Mouse (Mus musculus) heart, embryonic 14.5 days (tissue): ENCODE results near the gene Pygo2. TPM values are rescaled to one million over a fixed set of nuclear protein-coding genes. Genes with fewer than 3 reads are reported as not detected.

ENCODE experiments used
- ATAC-seq: fragments of 200-750 bp; cut with Nextera tagmentation; 2 replicates; pipeline ENCODE4 v1.8.0; 2017; ENCODE audit warnings: low read depth, moderate TSS enrichment; ENCODE audit not compliant: insufficient number of reproducible peaks, insufficient read depth, low FRiP score
- H3K27ac ChIP-seq, 2 experiments: fragments of 200-500 bp in 1 of 2; fragments of 300-500 bp in 1 of 2; sonication (generic) in 1 of 2; replicated peaks in 1 of 2; 2 replicates each; pipeline ENCODE4 v1.5.1; 2012 to 2014; ENCODE audit warnings: low read depth in 2 of 2, low read length in 2 of 2, control low read depth in 1 of 2, mild to moderate bottlenecking in 1 of 2, mixed read lengths in 1 of 2; ENCODE audit not compliant: control insufficient read depth in 1 of 2, insufficient read depth in 1 of 2
- H3K27me3 ChIP-seq: fragments of 300-500 bp; sonication (generic); 2 replicates; pipeline ENCODE4 v1.6.1; 2014; ENCODE audit warnings: mild to moderate bottlenecking, low read length, control low read depth; ENCODE audit not compliant: control insufficient read depth, insufficient read depth
- H3K36me3 ChIP-seq: fragments of 300-500 bp; sonication (generic); 2 replicates; pipeline ENCODE4 v1.6.1; 2014; ENCODE audit warnings: mild to moderate bottlenecking, control low read depth, low read length, mixed read lengths; ENCODE audit not compliant: control insufficient read depth, insufficient read depth
- H3K4me1 ChIP-seq, 2 experiments: fragments of 200-500 bp in 1 of 2; fragments of 300-500 bp in 1 of 2; sonication (generic) in 1 of 2; 2 replicates each; pipeline ENCODE4 v1.6.1; 2012 to 2014; ENCODE audit warnings: low read length in 2 of 2, control low read depth in 1 of 2, mixed read lengths in 1 of 2; ENCODE audit not compliant: control insufficient read depth in 2 of 2, insufficient read depth in 2 of 2
- H3K4me2 ChIP-seq: fragments of 300-500 bp; sonication (generic); 2 replicates; pipeline ENCODE4 v1.6.1; 2014; ENCODE audit warnings: mild to moderate bottlenecking, low read length
- H3K4me3 ChIP-seq, 2 experiments: fragments of 200-500 bp in 1 of 2; fragments of 300-500 bp in 1 of 2; sonication (generic) in 1 of 2; 2 replicates each; pipeline ENCODE4 v1.5.1; 2012 to 2014; ENCODE audit warnings: low read length in 2 of 2, mild to moderate bottlenecking in 2 of 2, control low read depth in 1 of 2, low read depth in 1 of 2, moderate library complexity in 1 of 2; ENCODE audit not compliant: control insufficient read depth in 1 of 2, insufficient read depth in 1 of 2
- H3K9ac ChIP-seq: fragments of 300-500 bp; sonication (generic); 2 replicates; pipeline ENCODE4 v1.6.1; 2014; ENCODE audit warnings: mild to moderate bottlenecking, low read length
- H3K9me3 ChIP-seq: fragments of 300-500 bp; sonication (generic); 2 replicates; pipeline ENCODE4 v1.6.1; 2016; ENCODE audit warnings: low read length, control low read depth; ENCODE audit not compliant: control insufficient read depth
- WGBS: fragments of 180-500 bp; shearing (Covaris S2); extraction: QIAGEN DNeasy Blood & Tissue Kit; methylation state at CpG from one replicate; pipeline ENCODE4 v1.1.7; 2014; 5-methylcytosine and 5-hydroxymethylcytosine counted together
- polyA plus RNA-seq: library from polyadenylated mRNA; unstranded; fragments of >200 nt; fragmentation: Nextera tagmentation; extraction: Ambion mirVana; gene quantifications from 2 replicates; pipeline ENCODE4 v1.2.1, GENCODE M21; 2014

Pygo2 gene
- polyA plus RNA-seq, 1 experiment from 2014 or later = 27.8 TPM

DNA sequence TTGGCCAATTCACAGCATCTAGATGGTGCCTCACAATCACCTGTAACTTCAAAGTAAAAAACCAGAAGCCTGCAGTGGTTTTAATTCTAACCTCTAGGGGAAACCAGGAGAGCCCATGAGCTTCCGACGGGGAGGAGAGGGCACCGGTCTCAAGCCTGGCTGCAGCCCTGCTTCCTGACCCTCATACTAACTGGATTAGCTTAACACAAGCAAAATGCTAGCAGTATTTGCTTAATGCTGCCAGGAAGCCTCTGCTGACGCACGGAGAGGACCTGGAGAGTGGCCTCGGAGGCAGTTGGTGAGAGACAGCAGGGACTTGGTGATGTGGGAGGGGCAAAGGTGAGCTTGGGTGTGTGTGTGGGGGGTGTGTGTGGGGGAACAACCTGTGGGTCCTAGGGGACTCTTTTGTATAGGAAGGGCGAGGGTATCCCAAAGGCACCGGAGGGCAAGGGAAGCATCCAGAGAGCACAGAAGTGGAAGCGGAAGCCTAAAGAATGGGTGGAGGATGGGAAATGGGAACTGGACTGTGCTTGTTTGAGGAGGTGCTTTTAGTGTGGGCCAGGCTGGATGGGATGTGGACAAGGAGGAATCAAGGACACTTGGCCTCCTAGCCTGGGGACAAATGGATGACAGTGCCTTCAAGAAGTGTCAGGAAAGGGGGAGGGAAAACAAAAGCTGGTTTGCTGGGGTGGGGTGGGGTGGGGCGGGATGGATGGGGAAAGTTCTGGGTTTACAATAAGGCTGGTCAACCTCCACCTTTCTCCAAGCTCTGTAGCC, 24.6 kb downstream of the Pygo2 start, which contains the start of gene Pmvk:
TSS of gene Pmvk (plus strand) at position 141 of the 777 bp plus-strand sequence.
- Histone ChIP-seq H3K9ac (no peak within 1 kb of the TSS), H3K36me3 (0 out of 2 replicates have a peak, but pooled peaks cover 4% of the 10 kb centered on the region), H3K4me2 (no peak within 1 kb of the TSS), H3K4me1 (peaks cover 20 to 27% of the 10 kb centered on the region in 2 experiments; a peak in 3 of 4 replicates), H3K27ac (no peak within 1 kb of the TSS), H3K9me3 (no peaks in the 10 kb centered on the region), H3K27me3 (no peaks in the 10 kb centered on the region), H3K4me3 (no peak within 1 kb of the TSS)
- no peak for ATAC-seq
- WGBS = 51% methylated on average over 10 of the region's 10 CpGs

GRCm38 (mm10) chr3:89455786-89456285, 25.8 kb downstream of the Pygo2 start:
- no peaks in the 10 kb centered on the region for H3K9me3 ChIP-seq
- no peaks in the 10 kb centered on the region for H3K36me3 ChIP-seq
- no peak overlapping the region for H3K27ac ChIP-seq
- peaks cover 15 to 29% of the 10 kb centered on the region in 2 experiments; a peak in 3 of 4 replicates for H3K4me1 ChIP-seq
- no peaks in the 10 kb centered on the region for H3K27me3 ChIP-seq
- ATAC-seq = no peak
- H3K4me3 ChIP-seq = no peak overlapping the region
- H3K9ac ChIP-seq = no peak overlapping the region
- 88% methylated on average over 1 of the region's 1 CpGs for WGBS
- H3K4me2 ChIP-seq = no peak overlapping the region

GRCm38 (mm10) chr3:89456726-89457665, 27.0 kb downstream of the Pygo2 start:
- no peaks in the 10 kb centered on the region for H3K27me3 ChIP-seq
- no peak overlapping the region for H3K4me3 ChIP-seq
- H3K9me3 ChIP-seq = no peaks in the 10 kb centered on the region
- H3K4me1 ChIP-seq = peaks cover 5 to 22% of the 10 kb centered on the region in 2 experiments; a peak in 3 of 4 replicates
- 0 out of 2 replicates have a peak, but pooled peaks cover 2% of the 10 kb centered on the region for H3K36me3 ChIP-seq
- H3K27ac ChIP-seq = no peak overlapping the region
- no peak overlapping the region for H3K9ac ChIP-seq
- 41% methylated on average over 10 of the region's 10 CpGs for WGBS
- no peak overlapping the region for H3K4me2 ChIP-seq
- ATAC-seq = no peak; the same call in 1 of the 2 replicates

DNA sequence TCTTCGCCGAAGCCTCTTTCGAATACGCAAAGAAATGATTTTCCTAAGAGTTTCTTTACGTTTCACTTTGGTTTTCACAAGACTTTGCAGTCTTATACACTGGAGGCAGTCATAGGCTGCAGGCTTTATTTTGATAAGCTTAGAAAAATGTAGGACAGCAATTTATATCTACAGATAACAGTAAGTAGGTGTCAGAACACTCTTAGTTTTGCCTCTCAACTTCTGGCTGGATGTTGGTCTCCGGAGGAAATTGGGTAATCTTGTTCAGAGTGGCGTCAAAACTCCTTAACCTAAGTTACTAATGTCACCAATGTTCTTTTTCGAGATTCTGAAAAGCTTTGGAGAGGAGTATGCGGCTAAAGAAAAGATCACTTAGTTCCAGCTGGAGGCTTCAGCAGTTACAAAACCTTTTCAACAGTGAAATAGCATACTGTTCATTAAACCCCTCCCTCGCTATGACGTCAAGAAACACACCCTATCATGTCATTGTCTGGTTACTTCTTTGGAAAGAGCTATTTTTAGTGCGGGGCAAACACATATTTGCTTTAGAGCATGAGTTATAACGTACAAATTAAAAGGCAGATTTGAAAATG, 28.5 kb downstream of the Pygo2 start:
- Histone ChIP-seq H3K4me1 (peaks cover 5 to 22% of the 10 kb centered on the region in 2 experiments; a peak in 3 of 4 replicates), H3K36me3 (0 out of 2 replicates have a peak, but pooled peaks cover 3% of the 10 kb centered on the region), H3K4me3 (peak overlapping the region in 1 of 2 experiments; percentile 64; a peak in 2 of 4 replicates), H3K4me2 (peak overlapping the region; percentile 64), H3K9me3 (no peaks in the 10 kb centered on the region), H3K27ac (peak overlapping the region; percentile 12 to 86; a peak in 3 of 4 replicates), H3K27me3 (no peaks in the 10 kb centered on the region), H3K9ac (no peak overlapping the region; the same call in 1 of the 2 replicates)
- no peak for ATAC-seq
- WGBS = 45% methylated on average over 13 of the region's 13 CpGs

DNA sequence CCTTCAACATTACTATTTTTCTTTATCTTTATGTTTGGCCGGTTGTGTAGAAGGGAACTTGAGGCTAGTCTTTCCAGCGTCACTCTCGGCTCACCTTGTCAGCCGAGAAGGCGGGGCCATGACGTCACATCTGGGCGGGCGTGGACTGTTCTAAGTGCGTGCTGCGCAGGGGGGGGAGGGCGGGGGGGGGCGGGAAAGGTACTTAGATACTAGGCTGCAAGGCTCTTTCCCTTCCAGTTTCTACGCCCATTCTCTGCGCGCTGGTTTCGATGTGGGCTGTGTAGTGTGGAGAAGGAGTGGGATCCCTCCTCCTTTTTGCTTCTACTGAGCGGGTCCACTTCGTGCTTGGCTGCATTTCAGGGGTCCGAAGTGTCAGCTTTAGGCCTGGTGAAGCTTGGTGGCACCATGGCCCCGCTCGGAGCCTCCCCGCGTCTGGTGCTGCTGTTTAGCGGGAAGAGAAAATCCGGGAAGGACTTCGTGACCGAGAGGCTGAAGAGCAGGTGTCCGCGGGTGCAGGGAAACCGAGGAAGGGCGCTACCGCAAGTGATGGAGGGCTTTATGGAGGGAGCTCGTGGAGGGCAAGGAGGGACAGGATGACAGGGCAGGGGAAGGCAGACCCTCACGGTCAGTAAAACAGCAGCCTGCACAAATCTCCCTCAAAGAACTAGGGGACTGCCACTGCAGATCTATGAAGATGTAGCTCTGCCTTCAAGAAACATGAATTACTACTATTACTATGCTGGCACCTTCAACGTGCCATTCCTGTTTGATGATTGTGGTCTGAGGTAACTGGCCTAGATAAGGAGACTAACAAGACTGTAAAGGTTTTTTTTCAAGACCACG, 29.2 kb downstream of the Pygo2 start:
- 0 out of 2 replicates have a peak, but pooled peaks cover 5% of the 10 kb centered on the region for H3K36me3 ChIP-seq
- H3K4me2 ChIP-seq = peak overlapping the region; percentile 64
- WGBS = under 1% methylated on average over 36 of the region's 36 CpGs
- peak overlapping the region; percentile 86 to 87 for H3K27ac ChIP-seq
- no peaks in the 10 kb centered on the region for H3K9me3 ChIP-seq
- H3K27me3 ChIP-seq = no peaks in the 10 kb centered on the region
- H3K4me1 ChIP-seq = peaks cover 5 to 22% of the 10 kb centered on the region in 2 experiments; a peak in 3 of 4 replicates
- H3K4me3 ChIP-seq = peak overlapping the region; percentile 64 to 78
- peak overlapping the region; percentile 81 for H3K9ac ChIP-seq
- ATAC-seq = peak; percentile 83

GRCm38 (mm10) chr3:89468268-89468667, 38.3 kb downstream of the Pygo2 start:
- no peak overlapping the region for H3K4me3 ChIP-seq
- WGBS = 39% methylated on average over 4 of the region's 4 CpGs
- H3K4me2 ChIP-seq = no peak overlapping the region
- H3K27ac ChIP-seq = no peak overlapping the region
- no peaks in the 10 kb centered on the region for H3K4me1 ChIP-seq
- ATAC-seq = no peak
- H3K9me3 ChIP-seq = no peaks in the 10 kb centered on the region
- H3K36me3 ChIP-seq = peaks cover 25% of the 10 kb centered on the region
- H3K27me3 ChIP-seq = no peaks in the 10 kb centered on the region
- H3K9ac ChIP-seq = no peak overlapping the region
